Mouse (Mus musculus) cerebellum, adult 2 months (tissue): ENCODE results near the gene Tldc1. TPM values are rescaled to one million over a fixed set of nuclear protein-coding genes. Genes with fewer than 3 reads are reported as not detected.

Experiments used
- DNase-seq, 2 experiments: peaks; one replicate each; pipeline ENCODE4 v3.0.0; 2021
- H3K27ac ChIP-seq: fragments of 200-500 bp; 2 replicates; pipeline ENCODE4 v1.5.1; 2012; ENCODE audit warnings: low read length, control low read depth, inconsistent platforms; ENCODE audit not compliant: insufficient read depth
- H3K27me3 ChIP-seq: fragments of 200-500 bp; 2 replicates; pipeline ENCODE4 v1.6.1; 2012; ENCODE audit warnings: inconsistent platforms, mild to moderate bottlenecking, low read length, moderate library complexity; ENCODE audit not compliant: control insufficient read depth, insufficient read depth
- H3K4me1 ChIP-seq: fragments of 200-500 bp; 2 replicates; pipeline ENCODE4 v1.6.1; 2011; ENCODE audit warnings: low read length; ENCODE audit not compliant: control insufficient read depth, insufficient read depth
- H3K4me3 ChIP-seq: fragments of 200-500 bp; replicated peaks from 2 replicates; pipeline ENCODE3; 2011; ENCODE audit warnings: mild to moderate bottlenecking, low read depth, low read length, control low read depth; ENCODE audit not compliant: insufficient read depth
- CTCF ChIP-seq: fragments of 200-500 bp; IDR thresholded peaks from 2 replicates; pipeline ENCODE4 v1.5.1; 2011; ENCODE audit warnings: low read depth, mild to moderate bottlenecking, control low read depth, low read length, moderate library complexity, borderline replicate concordance; ENCODE audit not compliant: insufficient read depth
- POLR2A ChIP-seq: fragments of 200-500 bp; IDR thresholded peaks from 2 replicates; pipeline ENCODE4 v1.6.1; 2011; ENCODE audit warnings: low read length, control low read depth, borderline replicate concordance; ENCODE audit not compliant: insufficient read depth
- WGBS: fragments of 180-500 bp; shearing (Covaris S2); methylation state at CpG from one replicate; pipeline ENCODE4 v1.1.7; 2018; 5-methylcytosine and 5-hydroxymethylcytosine counted together
- polyA plus RNA-seq: library from polyadenylated mRNA; depleted of rRNA; stranded (reverse); fragments of >200 nt; gene quantifications from 2 replicates; pipeline ENCODE4 v1.2.3, GENCODE M21; 2012

Tldc1 gene
- polyA plus RNA-seq, 1 experiment = 10.8 TPM

DNA sequence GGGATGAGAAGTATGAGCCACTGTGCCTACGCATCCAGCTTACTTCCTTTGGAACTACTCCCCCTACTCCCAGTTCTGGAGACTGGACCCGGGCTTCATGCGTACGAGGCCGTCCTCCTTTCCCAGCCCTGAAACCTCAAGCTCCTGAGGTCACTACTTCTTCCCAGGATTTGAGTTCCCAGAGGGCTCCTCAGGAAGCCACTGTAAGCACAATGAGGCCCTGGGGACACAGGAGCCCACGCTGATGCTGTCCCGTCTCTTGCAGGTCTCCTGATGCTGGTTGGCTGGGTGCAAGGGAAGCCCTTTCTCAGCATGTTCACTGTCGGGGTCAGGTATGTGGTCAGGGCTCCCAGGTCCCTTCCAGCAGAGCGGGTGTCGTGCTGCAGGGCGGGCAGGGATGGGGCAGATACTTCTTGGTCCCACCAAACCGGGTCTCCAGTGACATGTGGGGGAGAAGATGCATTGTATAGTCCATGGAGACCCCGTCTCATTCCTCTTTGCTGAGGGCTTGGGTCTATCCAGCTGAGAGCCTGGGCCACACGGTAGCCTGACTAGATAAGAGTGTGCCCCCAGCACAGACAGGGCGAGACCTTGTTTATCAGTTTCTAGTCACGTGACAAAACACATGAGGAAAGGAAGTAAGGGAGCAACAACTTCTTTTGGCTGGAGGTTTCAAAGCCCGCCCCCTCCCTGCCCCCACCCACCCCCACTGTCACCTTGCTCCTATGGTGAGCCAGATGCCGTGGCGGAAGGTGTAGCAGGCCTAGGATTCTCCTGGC is 39.9 kb downstream of the Tldc1 start:
- TF ChIP-seq CTCF (no peak), POLR2A (no peak)
- H3K27me3 ChIP-seq = no peaks in the 10 kb centered on the region
- H3K4me1 ChIP-seq = no peaks in the 10 kb centered on the region
- DNase-seq = no peak
- H3K27ac ChIP-seq = no peak overlapping the region
- WGBS = 81% methylated on average over 19 of the region's 19 CpGs
- H3K4me3 ChIP-seq = no peak overlapping the region

DNA sequence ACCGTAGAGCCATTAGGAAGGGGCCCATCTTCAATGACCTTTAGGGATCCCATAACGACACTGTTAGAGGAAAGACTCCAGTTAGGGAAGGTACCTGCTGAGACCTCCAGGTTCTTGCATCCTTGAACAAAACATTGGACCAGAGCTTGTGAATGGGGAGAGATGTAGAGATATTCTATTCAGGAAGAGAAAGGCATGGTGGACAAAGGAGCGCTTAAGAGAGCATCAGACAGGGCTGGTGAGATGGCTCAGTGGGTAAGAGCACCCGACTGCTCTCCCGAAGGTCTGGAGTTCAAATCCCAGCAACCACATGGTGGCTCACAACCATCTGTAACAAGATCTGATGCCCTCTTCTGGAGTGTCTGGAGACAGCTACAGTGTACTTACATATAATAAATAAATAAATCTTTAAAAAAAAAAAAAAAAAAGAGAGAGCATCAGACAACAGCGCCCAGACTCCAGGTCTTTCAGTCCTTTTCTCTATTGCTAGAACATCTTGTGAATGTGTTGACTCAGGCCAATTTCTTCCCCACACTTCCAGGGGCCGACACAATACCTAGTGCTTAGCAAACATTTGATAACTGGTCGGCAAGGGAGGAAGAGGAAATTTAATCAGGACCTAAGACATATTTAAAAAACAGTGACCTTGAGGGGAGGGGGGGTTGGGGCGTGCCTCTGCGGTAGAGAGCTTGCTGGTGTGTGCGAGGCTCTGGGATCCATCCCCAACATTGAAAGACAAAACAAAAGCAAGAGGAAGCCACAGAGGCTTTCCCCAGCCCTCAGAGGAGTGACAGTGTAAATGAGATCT is 40.9 kb downstream of the Tldc1 start:
- H3K4me3 ChIP-seq = no peak overlapping the region

GRCm38 (mm10) chr8:119736348-119736917 is 41.8 kb downstream of the Tldc1 start:
- no peaks in the 10 kb centered on the region; the same call in 1 of the 2 replicates for H3K27me3 ChIP-seq
- 81% methylated on average over 10 of the region's 10 CpGs for WGBS
- DNase-seq = no peak
- H3K27ac ChIP-seq = no peak overlapping the region
- H3K4me1 ChIP-seq = no peaks in the 10 kb centered on the region
- no peak overlapping the region for H3K4me3 ChIP-seq
- no peak for TF ChIP-seq CTCF
- no peak for TF ChIP-seq POLR2A

More for the DNA sequence above, 40.9 kb downstream of the Tldc1 start:
- Histone ChIP-seq H3K4me1 (no peaks in the 10 kb centered on the region), H3K27me3 (no peaks in the 10 kb centered on the region), H3K27ac (no peak overlapping the region)
- no peak for DNase-seq
- TF ChIP-seq POLR2A (no peak), CTCF (no peak)
- 83% methylated on average over 11 of the region's 11 CpGs for WGBS

GRCm38 (mm10) chr8:119732072-119732471 is 46.1 kb downstream of the Tldc1 start:
- Histone ChIP-seq H3K4me3 (no peak overlapping the region), H3K27me3 (no peaks in the 10 kb centered on the region; the same call in 1 of the 2 replicates), H3K27ac (no peak overlapping the region), H3K4me1 (no peaks in the 10 kb centered on the region)
- no peak for DNase-seq
- no peak for TF ChIP-seq CTCF
- no peak for TF ChIP-seq POLR2A
- WGBS = 70% methylated on average over 13 of the region's 13 CpGs

- 83% methylated on average over 8 of the region's 8 CpGs for WGBS
- no peak overlapping the region for H3K4me3 ChIP-seq
- TF ChIP-seq CTCF = no peak
- no peak for TF ChIP-seq POLR2A
Observed at GRCm38 (mm10) chr8:119728351-119728895, 49.8 kb downstream of the Tldc1 start.

GRCm38 (mm10) chr8:119727093-119727492 is 51.1 kb downstream of the Tldc1 start:
- Histone ChIP-seq H3K27ac (no peak overlapping the region), H3K4me3 (no peak overlapping the region), H3K4me1 (no peaks in the 10 kb centered on the region), H3K27me3 (no peaks in the 10 kb centered on the region; the same call in 1 of the 2 replicates)
- no peak for DNase-seq
- WGBS = 91% methylated on average over 8 of the region's 8 CpGs
- TF ChIP-seq CTCF = no peak
- no peak for TF ChIP-seq POLR2A

More at GRCm38 (mm10) chr8:119728351-119728895, 49.8 kb downstream of the Tldc1 start:
- H3K4me1 ChIP-seq = no peaks in the 10 kb centered on the region
- no peak for DNase-seq
- no peak overlapping the region for H3K27ac ChIP-seq
- no peaks in the 10 kb centered on the region; the same call in 1 of the 2 replicates for H3K27me3 ChIP-seq

DNA sequence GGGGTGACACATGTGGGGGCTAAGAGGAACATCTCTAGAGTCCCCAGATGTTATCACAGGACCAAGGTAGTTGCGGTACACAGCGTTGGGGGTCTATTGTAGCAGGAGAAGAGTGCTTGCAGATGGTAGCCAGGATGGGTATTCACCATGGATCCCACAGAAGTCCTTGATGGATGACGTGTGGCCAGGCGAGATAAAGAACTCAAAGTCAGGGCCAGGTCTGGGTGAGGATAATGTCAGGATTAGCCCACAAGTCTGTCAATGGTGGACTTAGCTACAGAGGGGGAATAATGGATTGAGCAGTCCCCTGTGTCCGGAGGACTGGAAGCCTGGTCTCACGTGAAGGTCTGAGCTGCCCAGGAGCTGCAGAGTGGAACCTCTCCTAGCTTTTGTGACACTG is 53.6 kb downstream of the Tldc1 start:
- TF ChIP-seq CTCF = no peak
- no peak for TF ChIP-seq POLR2A
- WGBS = 82% methylated on average over 6 of the region's 6 CpGs
- Histone ChIP-seq H3K27me3 (no peaks in the 10 kb centered on the region), H3K4me3 (no peak overlapping the region), H3K4me1 (no peaks in the 10 kb centered on the region), H3K27ac (no peak overlapping the region)
- no peak for DNase-seq

DNA sequence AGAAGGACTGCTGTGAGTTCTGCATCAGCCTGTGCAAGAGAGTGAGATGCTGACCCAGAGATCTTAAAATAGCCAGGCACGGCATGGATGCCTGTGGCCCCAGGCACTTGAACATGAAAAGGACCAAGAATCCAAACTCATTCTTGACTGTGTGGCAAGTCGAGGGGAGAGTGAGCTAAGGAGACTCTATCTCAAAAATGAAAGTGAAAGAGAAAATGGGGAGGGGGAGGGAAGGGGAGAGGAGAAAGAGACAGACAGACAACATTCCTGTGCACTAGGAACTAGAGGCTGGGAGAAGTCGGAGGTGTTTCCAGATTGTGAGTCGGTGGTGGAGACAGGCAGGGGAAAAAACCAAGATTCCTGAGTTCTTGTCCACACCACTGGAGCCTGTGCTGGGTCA is 54.5 kb downstream of the Tldc1 start:
- H3K27me3 ChIP-seq = no peaks in the 10 kb centered on the region
- H3K27ac ChIP-seq = no peak overlapping the region
- 72% methylated on average over 4 of the region's 4 CpGs for WGBS
- DNase-seq = no peak
- H3K4me3 ChIP-seq = no peak overlapping the region
- no peak for TF ChIP-seq POLR2A
- no peak for TF ChIP-seq CTCF
- H3K4me1 ChIP-seq = no peaks in the 10 kb centered on the region
